Mouse (Mus musculus): ENCODE results near the gene Asap3. TPM values are rescaled to one million over a fixed set of nuclear protein-coding genes. Genes with fewer than 3 reads are reported as not detected.

Gene Asap3
- polyA plus RNA-seq, 1 experiment: 9.3 TPM

DNA sequence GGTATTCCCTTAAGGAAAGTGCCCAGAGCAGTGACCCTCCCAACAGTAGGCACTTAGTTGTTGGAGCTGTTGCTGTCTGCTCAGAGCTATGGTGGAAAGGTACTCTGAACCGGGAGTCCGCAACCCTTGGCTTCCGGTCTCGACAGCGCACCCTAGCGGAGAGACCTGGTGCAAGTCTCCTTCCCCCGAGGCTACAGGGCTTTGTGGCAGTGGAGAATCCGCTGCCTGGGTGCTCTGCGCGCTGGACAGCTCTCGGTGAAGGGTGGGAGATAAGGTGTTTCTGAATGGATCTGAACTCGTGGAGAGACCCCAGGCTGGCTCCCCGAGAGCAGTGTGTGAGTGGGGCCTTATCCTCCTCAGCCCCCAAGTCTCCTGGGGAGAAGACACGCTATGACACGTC is 26.2 kb upstream of the Asap3 start:
- Histone ChIP-seq H3K4me1 (ENCODE audit: control insufficient read depth, insufficient read depth, low read length) (peaks cover 18% of the 10 kb centered on the region), H3K4me3 (replicated peaks; ENCODE audit: extremely low read depth, low read depth, low read length) (peak overlapping the region; percentile 43)
- DNase-seq: peak; percentile 91
- 10% methylated on average over 15 of the region's 15 CpGs for WGBS
- TF ChIP-seq POLR2A (IDR thresholded peaks at IDR 0.05; ENCODE audit: borderline replicate concordance, extremely low read depth, low read depth, low read length) (no peak), CTCF (IDR thresholded peaks at IDR 0.05; ENCODE audit: insufficient read depth, low read length) (peak; percentile 83)

DNA sequence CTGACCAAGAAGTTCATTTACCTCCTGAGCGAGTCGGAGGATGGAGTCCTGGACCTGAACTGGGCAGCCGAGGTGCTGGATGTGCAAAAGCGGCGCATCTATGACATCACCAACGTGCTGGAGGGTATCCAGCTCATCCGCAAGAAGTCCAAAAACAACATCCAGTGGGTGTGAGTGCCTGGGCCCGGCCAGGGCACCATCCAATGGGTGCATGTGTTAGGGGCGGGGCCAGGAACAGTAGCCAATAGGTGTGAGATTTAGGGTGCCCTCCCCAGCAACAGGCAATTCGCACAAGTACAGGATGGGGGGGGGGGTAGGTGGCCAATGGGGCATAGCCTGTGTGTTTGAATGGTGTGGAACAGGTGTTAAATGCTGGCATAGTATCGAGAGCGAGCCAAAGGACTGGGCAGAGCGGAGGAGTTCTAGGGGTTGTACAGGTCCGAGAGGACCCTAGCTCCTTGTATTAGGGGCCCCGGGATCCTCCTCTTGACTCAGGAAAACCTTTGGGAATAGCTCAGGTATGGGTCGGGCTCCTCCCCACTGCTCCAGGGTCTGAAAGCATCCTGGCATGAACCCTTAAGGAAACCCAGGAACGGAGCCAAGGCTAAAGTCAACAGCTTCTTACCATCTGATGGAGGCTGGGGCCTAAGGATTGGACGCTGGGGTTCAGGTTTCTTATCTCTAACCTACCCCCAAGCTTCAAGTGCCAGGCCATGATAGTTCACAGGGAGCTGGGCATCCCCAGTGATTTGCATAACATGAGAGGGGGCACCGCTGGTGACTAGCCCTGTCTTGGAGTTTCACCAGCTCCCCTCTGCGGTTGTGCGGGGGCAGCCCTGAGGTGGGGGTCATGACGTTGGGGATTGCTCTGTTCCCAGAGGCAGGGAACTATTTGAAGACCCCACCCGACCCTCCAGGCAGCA is 25.5 kb upstream of the Asap3 start:
- TF ChIP-seq POLR2A (IDR thresholded peaks at IDR 0.05; ENCODE audit: borderline replicate concordance, extremely low read depth, low read depth, low read length): peak; percentile 11; the same call in 1 of the 2 replicates
- no peak for TF ChIP-seq CTCF (IDR thresholded peaks at IDR 0.05; ENCODE audit: insufficient read depth, low read length)
- Histone ChIP-seq H3K4me3 (replicated peaks; ENCODE audit: extremely low read depth, low read depth, low read length) (peak overlapping the region; percentile 44), H3K4me1 (ENCODE audit: control insufficient read depth, insufficient read depth, low read length) (peaks cover 21% of the 10 kb centered on the region)
- 30% methylated on average over 23 of the region's 23 CpGs for WGBS
- peak; percentile 83 for DNase-seq

DNA sequence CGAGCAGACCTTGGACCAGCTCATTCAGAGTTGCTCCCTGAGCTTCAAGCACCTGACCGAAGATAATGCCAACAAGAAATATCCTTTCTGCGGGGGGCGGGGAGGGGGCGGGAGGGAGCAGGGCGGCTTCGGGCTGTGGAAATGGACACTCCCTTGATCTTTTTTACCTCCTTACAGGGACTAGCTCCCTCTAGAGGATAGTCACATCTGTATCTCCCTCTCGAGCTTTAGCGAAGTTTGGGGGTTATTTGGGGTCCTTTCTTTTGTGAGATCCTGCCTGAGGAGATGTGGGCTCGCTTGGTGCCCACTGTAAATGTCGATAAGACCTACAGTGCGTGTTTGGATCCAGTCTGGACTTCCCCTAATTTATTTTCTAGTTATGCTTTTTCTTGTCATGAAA is 24.8 kb upstream of the Asap3 start:
- Histone ChIP-seq H3K4me1 (ENCODE audit: control insufficient read depth, insufficient read depth, low read length) (peaks cover 21% of the 10 kb centered on the region), H3K4me3 (replicated peaks; ENCODE audit: extremely low read depth, low read depth, low read length) (peak overlapping the region; percentile 44)
- no peak for DNase-seq
- 19% methylated on average over 12 of the region's 12 CpGs for WGBS
- TF ChIP-seq POLR2A (IDR thresholded peaks at IDR 0.05; ENCODE audit: borderline replicate concordance, extremely low read depth, low read depth, low read length) (no peak), CTCF (IDR thresholded peaks at IDR 0.05; ENCODE audit: insufficient read depth, low read length) (no peak)

DNA sequence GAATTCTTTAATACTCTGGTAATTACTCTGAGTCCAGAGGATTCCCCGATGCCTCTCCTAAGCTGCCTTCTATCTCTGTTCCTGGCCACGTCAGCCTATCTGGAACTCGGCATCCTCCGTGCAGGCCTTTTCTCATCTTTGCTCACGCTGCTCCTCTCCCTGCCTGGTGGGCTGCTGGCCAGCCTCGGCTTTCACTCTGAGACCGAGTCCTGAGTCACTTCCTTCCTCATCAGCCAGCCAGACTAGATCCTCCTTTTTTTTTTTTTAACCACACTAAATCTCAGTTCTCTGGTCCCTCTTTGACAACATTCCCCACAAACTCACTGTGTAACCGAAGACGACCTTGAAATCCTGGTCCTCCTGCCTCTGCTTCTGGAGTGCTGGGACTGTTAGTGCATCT is 20.8 kb upstream of the Asap3 start:
- TF ChIP-seq CTCF (IDR thresholded peaks at IDR 0.05; ENCODE audit: insufficient read depth, low read length) (no peak), POLR2A (IDR thresholded peaks at IDR 0.05; ENCODE audit: borderline replicate concordance, extremely low read depth, low read depth, low read length) (no peak)
- WGBS: 10% methylated on average over 9 of the region's 9 CpGs
- Histone ChIP-seq H3K4me1 (ENCODE audit: control insufficient read depth, insufficient read depth, low read length) (peaks cover 15% of the 10 kb centered on the region), H3K4me3 (replicated peaks; ENCODE audit: extremely low read depth, low read depth, low read length) (no peak overlapping the region)
- no peak for DNase-seq

DNA sequence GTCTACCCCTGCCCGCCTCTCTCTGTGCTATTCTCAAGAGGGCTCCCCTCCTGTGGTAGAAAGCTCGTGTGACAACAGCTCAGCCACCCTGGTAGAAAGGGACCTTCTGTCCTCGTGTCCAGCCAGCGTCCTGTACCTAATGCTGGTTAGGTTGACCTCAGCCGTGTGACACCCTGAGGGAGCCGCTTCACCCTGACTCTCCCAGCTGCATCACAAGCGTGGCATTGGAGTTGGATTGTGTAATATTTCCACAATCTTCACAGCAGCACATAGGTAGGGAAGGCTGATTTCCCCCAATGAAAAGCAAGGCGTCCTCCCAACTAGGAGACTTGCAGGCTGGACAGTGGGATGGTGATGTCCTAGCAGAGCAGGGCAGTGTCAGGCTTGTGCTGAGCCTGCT is 19.9 kb upstream of the Asap3 start:
- no peak for DNase-seq
- peaks cover 15% of the 10 kb centered on the region for H3K4me1 ChIP-seq (ENCODE audit: control insufficient read depth, insufficient read depth, low read length)
- WGBS: 83% methylated on average over 8 of the region's 8 CpGs
- H3K4me3 ChIP-seq (replicated peaks; ENCODE audit: extremely low read depth, low read depth, low read length): peak overlapping the region; percentile 18
- TF ChIP-seq CTCF (IDR thresholded peaks at IDR 0.05; ENCODE audit: insufficient read depth, low read length): no peak
- TF ChIP-seq POLR2A (IDR thresholded peaks at IDR 0.05; ENCODE audit: borderline replicate concordance, extremely low read depth, low read depth, low read length): no peak

DNA sequence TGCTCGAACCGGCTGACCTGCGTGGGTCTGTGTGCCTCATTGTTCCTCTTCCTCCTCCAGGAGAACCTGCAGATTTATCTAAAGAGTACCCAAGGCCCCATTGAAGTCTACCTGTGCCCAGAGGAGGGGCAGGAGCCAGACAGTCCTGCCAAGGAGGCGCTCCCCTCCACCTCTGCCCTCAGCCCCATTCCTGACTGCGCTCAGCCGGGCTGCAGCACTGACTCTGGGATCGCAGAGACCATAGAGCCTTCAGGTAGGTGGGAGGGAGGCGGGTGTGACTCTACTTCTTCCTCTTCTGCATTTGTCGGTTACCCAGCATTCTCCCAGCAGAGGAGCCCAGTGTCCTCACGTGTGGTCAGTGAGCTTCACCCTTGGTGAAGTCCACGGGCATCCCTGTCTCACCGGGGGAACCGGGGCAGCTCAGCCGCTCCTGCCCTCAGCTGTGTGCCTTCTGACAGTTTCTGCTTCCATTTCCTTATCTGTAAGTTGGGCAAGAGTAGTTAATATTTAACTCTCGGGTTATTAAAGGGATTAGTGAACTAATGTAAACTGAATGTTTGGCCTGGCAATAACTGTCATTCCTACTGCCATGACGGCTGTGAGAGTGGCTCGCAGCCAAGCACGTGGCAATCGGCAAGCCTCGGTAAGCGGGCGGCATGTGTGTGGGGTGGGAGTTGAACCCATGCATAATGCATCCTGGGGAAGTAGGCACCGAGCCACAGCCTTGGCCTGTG is 19.3 kb upstream of the Asap3 start:
- 56% methylated on average over 23 of the region's 23 CpGs for WGBS
- H3K4me3 ChIP-seq (replicated peaks; ENCODE audit: extremely low read depth, low read depth, low read length): peak overlapping the region; percentile 18
- DNase-seq: peak; percentile 67
- TF ChIP-seq POLR2A (IDR thresholded peaks at IDR 0.05; ENCODE audit: borderline replicate concordance, extremely low read depth, low read depth, low read length): peak; percentile 46; the same call in 1 of the 2 replicates
- TF ChIP-seq CTCF (IDR thresholded peaks at IDR 0.05; ENCODE audit: insufficient read depth, low read length): no peak
- H3K4me1 ChIP-seq (ENCODE audit: control insufficient read depth, insufficient read depth, low read length): peaks cover 15% of the 10 kb centered on the region

DNA sequence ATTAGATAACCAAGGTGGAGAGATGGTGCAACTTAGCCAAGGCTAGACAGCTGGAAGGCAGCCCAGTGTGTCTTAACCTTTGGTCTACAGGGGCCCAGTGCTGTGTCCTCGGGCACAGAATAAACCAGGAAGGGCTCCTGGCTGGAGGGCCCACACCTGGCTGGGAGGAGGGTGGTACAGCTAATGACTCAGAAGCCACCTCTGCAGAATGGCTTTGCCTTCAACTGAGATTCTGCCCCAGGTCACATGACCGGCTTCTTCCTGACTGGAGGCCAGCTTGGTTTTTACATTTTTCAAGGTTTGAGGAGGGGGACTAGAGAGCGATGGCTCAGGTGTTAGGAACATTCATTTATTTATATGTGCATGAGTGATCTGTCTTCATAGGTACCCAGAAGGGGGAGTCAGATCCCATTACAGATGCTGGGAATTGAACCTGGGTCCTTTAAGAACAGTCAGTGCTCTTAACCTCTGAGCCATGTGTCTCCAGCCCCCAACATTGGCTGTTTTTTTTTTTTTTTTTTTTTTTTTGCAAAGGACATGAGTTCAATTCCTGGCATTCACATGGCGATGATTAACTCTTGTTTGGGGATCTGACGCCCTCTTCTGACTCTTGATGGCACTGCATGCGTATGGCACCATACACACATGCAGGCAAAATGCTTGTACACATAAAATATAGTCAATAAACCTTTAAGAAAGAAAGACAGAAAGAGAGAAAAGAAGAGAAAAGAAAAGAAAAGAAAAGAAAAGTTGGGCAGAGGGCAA is 17.0 kb upstream of the Asap3 start:
- DNase-seq: no peak
- WGBS: 82% methylated on average over 6 of the region's 6 CpGs
- peaks cover 15% of the 10 kb centered on the region for H3K4me1 ChIP-seq (ENCODE audit: control insufficient read depth, insufficient read depth, low read length)
- TF ChIP-seq CTCF (IDR thresholded peaks at IDR 0.05; ENCODE audit: insufficient read depth, low read length) (peak; percentile 40), POLR2A (IDR thresholded peaks at IDR 0.05; ENCODE audit: borderline replicate concordance, extremely low read depth, low read depth, low read length) (no peak)
- H3K4me3 ChIP-seq (replicated peaks; ENCODE audit: extremely low read depth, low read depth, low read length): no peak overlapping the region

DNA sequence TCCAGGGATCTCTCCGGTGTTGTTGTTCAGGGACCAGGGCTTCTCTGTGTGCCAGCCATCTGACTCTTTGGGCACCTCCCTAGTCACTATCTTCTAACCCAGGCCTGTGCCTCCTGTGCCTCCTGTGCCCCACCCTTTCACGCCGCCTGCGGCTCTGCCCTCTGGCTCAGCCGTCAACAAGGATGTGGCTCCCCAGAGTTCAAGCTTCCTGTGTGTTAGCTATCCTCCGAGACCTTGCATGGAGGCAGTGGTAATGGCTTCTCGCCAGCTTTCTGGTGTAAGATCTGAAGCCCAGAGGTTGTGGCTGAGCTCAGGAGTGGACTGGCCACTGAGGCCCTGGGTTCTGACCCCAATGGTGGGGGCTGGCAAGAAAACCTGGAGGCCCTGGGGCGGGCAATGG is 16.3 kb upstream of the Asap3 start:
- H3K4me3 ChIP-seq (replicated peaks; ENCODE audit: extremely low read depth, low read depth, low read length): no peak overlapping the region
- peaks cover 17% of the 10 kb centered on the region for H3K4me1 ChIP-seq (ENCODE audit: control insufficient read depth, insufficient read depth, low read length)
- 45% methylated on average over 8 of the region's 8 CpGs for WGBS
- no peak for TF ChIP-seq POLR2A (IDR thresholded peaks at IDR 0.05; ENCODE audit: borderline replicate concordance, extremely low read depth, low read depth, low read length)
- no peak for TF ChIP-seq CTCF (IDR thresholded peaks at IDR 0.05; ENCODE audit: insufficient read depth, low read length)
- no peak for DNase-seq

DNA sequence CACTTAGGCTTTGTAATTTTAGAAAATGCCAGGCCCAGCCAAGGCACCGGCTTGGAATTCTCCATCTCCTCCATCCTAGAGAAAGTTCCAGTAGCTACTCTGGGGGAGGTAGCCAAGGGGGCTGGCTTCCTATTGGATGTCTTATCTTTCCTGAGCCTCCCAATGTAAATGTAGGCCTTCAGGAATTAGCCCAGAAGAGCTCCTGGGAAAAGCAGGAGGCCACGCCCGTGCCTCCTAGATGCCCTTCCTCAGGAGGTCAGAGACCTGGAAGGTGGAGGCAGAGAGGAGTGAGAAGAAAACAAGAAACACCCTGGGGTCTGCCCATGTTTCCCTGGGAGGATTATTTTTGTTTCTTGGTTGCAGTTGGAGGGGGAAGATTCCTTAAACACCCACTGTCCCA is 12.6 kb upstream of the Asap3 start:
- Histone ChIP-seq H3K4me1 (ENCODE audit: control insufficient read depth, insufficient read depth, low read length) (peaks cover 4% of the 10 kb centered on the region), H3K4me3 (replicated peaks; ENCODE audit: extremely low read depth, low read depth, low read length) (no peak overlapping the region)
- DNase-seq: no peak
- TF ChIP-seq CTCF (IDR thresholded peaks at IDR 0.05; ENCODE audit: insufficient read depth, low read length) (no peak), POLR2A (IDR thresholded peaks at IDR 0.05; ENCODE audit: borderline replicate concordance, extremely low read depth, low read depth, low read length) (no peak)
- WGBS: 62% methylated on average over 3 of the region's 3 CpGs
